Mouse (Mus musculus): ENCODE measurements around the gene Rpl22.

GRCm38 (mm10) chr4:152291562-152291961 is 34.0 kb upstream of the Rpl22 start, which contains the start of gene Hes3:
- TF ChIP-seq EP300 (IDR thresholded peaks at IDR 0.05; ENCODE audit: low read depth) = no peak
- no peak for TF ChIP-seq CTCF (IDR thresholded peaks at IDR 0.05; ENCODE audit: low read depth)
